ENCODE assay signal across 11 mouse cellular contexts in genomic region chr9:43535967-43536366, GRCm38 (mm10).
"Had no signal": no experiment of that assay in that cellular context is flagged by ENCODE, and none has a peak within 500 bp of the region (broad histone marks: within the 10 kb centered on the region; RNA-seq: fewer than 3 reads in every experiment).

No protein-coding gene starts in this region.

- H3K4me3 ChIP-seq: intestine, embryonic 15.5 days; limb, embryonic 10.5 days; liver, embryonic 15.5 days; midbrain, embryonic 13.5 days had no signal

- H3K4me1 ChIP-seq: intestine, embryonic 15.5 days; limb, embryonic 10.5 days; liver, embryonic 15.5 days; midbrain, embryonic 13.5 days had no signal

- H3K27ac ChIP-seq: intestine, embryonic 15.5 days; limb, embryonic 10.5 days; liver, embryonic 15.5 days; midbrain, embryonic 13.5 days; stomach, postnatal 0 days had no signal

- DNase-seq: kidney, adult 18-20 months; kidney, postnatal 10 days; kidney, postnatal 4 days; lung, adult 2 months; lung, postnatal 36 days; thymus, postnatal 4 days had no signal
